Mouse (Mus musculus) spleen, adult 2 months (tissue): ENCODE data around the gene Atp8a2.

Source experiments
- CTCF ChIP-seq: fragments of 200-500 bp; IDR thresholded peaks from 2 replicates; pipeline ENCODE4 v1.5.1; 2011; ENCODE audit warnings: mild to moderate bottlenecking, inconsistent platforms; ENCODE audit not compliant: insufficient read depth, insufficient read length, insufficient replicate concordance; ENCODE audit errors: extremely low read depth
- POLR2A ChIP-seq: fragments of 200-500 bp; IDR thresholded peaks from 2 replicates; pipeline ENCODE4 v1.6.1; 2011; ENCODE audit warnings: low read depth, low read length, inconsistent platforms

GRCm38 (mm10) chr14:59627142-59627680 is 569.8 kb downstream of the Atp8a2 start:
- TF ChIP-seq POLR2A (no peak), CTCF (no peak)
